Mouse (Mus musculus) kidney, adult 18-20 months (tissue): ENCODE results near the gene Dnpep.

Experiments
- DNase-seq: peaks from one replicate; pipeline ENCODE4 v3.0.0; 2021

Dnpep gene

DNA sequence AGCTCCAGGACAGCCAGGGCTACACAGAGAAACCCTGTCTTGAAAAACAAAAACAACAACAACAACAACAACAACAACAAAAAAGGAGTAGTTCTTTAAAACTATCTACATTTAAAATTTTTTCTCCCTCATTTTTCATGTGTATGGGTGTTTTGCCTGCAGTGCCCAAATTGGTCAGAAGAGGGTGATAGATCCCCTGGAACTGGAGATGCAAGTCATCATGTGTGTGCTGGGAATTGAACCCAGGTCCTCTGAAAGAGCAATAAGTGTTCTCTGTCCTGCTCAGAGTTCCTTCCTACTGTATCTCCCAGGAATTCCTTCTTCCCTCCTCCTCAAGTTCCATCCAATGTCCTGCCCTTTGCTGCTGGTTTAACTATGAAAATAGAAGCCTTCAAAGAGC, 9.7 kb upstream of the Dnpep start:
- no peak for DNase-seq

DNA sequence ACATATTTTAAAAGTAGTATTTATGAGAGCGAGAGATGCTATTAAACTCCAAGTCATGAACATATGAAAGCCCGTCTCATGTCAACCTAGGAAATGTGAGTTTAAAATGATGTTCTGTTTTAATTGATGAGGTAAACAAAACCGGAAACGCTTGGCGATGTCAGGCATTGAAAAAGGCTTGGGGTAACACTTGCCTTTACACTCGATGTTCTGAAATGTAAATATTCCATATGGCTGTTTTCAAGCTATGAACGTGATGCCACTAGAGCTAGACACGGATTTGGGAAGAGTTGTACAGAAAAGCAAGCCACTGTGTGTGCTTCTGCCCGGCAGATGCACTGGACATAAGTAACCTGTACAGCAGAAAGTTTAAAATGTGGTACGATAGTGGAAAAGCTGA, 1.4 kb upstream of the Dnpep start:
- no peak for DNase-seq

DNA sequence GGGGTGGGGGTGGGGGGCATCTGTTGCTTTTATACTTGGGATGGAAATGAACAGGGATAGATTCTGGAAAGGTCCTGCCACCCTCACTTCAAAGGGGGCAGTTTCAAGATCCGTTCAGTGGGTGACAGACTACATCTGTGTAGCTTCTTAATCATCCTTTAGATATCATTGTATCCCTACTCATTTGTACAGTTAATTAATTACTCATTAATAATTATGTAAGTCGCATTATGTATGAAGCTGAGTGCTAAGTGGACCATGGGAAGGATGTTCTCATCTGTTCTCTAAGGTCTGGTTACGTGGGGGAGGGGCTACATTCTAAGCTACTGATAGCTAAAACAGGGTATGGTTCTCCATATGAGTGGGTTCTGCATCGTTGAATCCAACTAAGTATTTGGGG, 946 bp upstream of the Dnpep start:
- DNase-seq, result no peak

DNA sequence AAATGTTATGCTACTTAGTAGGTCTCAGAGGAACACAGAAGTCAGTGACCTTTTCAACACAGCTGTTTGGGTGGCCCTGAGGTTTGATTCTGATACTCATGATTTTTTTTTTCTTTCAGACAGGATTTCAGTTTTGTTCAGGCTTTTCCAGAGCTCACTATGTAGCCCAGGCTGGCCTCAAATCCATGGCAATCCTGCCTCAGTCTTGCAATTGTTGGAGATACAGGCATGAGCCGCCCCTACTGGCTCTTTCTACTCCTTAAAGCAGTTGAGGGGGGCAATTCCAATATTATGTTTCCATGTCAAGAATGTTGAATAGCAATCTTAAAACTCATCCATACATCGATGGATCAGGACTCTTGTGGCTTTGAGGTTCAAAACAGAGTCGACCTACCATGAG, 511 bp upstream of the Dnpep start:
- DNase-seq, result no peak

DNA sequence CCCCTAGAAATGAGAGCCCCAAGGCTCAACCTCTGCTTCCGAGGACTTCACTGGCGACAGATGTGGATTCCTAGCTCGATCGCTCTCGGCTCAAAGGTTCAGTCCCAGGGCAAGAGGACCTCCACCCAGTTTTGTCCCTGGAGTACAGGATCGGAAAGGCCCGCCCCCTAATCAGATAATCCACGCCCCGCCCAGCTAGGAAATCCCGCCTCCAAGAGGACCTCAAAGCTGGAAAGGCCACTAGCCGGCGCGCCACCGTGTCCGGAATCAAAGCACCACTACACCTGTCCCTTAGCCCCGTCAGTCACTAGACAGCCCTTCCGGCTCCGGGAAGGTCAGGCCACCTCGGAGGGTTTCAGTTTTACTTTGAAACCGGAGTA, 939 bp downstream of the Dnpep start:
- DNase-seq, result peak; percentile 94

DNA sequence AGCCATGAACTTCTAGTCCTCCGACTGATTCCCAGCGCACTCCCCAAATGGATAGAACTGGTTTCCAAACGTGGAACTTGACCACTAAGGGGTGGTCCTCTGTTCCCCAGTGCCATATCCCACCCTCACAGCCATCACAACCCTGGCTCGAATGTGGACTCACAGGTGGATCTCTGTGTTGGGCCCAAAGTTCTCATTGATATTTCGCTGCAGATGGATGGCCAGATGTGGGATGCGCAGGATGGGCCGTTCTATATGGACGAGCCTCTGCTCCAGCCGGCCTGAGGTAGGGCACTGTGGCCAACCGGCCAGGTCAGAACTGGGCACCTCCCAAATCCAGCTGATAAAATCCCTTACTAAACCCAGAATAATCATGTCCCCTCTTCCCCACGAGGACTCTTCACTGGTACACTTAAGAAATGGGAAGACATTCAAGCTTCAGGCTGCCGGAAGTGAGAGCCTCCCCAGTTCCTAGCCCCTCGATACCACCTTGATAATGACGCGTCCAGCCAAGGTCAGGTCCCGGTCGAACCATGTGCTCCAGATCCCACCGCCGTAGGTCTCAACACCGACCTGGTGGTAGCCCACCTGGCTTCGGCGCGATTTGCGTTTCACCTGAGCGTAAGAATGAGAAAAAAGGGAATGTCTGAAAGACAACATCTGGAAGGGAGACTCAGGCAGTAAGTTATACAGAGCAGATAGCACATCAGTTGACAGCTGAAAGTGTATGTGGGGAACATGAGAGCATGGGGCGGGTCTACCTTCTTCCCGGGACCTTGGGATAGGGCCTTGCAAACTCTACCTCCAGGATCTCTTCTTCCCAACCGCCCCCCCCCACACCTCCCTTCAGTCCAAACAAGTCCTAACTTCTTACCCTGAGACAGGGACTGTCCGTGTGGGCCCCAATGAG, 2.1 kb downstream of the Dnpep start:
- no peak for DNase-seq

DNA sequence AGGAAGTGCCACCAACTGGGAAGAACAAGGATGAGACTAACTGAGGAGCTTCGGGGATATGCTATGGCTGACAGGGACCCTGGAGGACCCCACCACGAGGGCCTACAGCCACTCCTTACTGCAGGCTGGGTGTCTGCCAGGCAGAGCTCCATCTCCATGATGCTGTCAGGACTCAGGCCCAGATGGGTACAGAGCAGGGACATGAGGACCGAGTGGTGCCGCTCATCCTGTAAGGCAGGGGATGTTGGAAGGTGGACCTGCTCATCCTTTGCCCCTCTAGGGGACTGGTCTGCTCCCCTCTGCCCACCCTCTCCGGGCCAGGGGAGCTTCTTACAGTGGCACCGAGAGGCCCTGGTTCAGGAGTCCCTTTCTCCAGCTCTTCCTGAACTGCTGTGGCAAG, 2.8 kb downstream of the Dnpep start:
- no peak for DNase-seq

DNA sequence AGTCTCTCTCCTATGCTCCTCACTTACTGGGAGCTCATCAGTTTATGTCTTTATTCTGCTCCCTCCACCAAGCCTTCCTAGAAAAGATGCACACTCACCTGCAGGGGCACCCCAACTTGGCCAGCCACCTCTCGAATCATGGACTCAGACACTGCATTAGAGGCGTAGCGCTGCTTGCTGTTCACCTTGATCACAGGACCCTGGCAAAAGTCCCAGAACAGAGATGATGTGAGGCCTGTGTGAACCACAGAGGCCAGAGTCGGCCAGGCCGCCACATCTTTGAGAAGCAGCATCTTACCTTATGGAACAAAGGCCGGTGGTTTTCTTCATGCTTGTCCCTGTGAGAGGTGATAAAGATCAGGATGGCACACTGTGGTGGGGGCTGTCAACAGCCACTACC, 6.1 kb downstream of the Dnpep start:
- no peak for DNase-seq

DNA sequence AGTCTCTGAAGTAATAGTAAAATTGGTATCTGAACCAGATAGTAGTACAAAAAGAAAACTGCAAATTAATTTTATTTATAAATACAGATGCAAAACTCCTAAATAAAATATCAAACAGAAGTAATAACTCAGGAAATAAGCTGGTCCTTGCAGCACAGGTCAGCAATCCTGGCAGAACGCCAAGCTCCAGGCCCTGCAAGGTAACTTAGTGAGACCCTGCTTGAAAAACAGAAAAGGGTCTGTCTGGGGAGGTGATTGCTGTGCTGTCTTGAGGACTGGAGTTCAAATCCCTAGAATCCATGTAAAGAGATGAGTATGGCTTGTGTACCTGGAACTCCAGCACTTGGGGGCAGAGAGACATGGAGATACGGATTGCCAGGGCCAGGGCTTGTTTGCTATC, 13.1 kb downstream of the Dnpep start:
- no peak for DNase-seq

DNA sequence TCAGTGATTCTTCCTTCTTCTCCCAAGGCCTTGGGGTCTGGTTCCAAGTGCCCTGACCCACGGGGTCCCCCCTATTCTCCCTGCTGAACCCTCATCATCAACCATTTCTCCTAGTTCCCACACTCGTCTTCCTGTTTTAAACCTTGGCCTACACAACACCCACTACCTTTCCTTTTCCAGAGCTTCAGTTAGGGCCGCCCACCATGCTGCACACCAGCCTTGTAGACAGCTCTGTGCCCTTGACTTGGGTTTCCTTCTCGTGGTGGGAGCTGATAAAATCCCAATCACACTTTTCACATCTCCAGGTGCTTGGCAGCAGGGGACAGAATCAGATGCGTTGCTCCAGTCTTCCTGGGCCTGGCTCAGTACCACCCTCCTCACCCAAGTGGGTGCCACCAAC, 23.5 kb downstream of the Dnpep start:
- no peak for DNase-seq

DNA sequence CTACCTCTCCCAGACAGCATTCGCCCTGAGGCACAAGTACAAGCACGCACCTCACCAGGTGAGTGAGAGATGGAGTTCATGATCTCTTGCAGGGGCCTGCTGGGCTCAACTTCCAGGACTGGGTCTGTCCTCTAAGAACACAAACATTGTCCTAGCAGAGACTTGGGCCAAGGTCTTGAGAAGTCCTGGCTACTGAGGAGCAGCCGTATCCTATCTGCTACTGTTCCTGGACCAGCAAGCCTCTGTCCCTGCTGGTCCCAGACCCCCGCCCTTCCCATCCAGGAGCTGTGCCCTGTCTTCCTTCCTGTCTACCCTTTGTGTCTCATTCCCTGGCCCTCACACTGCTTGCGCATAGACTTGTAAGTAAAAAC, 24.5 kb downstream of the Dnpep start:
- DNase-seq, result no peak

DNA sequence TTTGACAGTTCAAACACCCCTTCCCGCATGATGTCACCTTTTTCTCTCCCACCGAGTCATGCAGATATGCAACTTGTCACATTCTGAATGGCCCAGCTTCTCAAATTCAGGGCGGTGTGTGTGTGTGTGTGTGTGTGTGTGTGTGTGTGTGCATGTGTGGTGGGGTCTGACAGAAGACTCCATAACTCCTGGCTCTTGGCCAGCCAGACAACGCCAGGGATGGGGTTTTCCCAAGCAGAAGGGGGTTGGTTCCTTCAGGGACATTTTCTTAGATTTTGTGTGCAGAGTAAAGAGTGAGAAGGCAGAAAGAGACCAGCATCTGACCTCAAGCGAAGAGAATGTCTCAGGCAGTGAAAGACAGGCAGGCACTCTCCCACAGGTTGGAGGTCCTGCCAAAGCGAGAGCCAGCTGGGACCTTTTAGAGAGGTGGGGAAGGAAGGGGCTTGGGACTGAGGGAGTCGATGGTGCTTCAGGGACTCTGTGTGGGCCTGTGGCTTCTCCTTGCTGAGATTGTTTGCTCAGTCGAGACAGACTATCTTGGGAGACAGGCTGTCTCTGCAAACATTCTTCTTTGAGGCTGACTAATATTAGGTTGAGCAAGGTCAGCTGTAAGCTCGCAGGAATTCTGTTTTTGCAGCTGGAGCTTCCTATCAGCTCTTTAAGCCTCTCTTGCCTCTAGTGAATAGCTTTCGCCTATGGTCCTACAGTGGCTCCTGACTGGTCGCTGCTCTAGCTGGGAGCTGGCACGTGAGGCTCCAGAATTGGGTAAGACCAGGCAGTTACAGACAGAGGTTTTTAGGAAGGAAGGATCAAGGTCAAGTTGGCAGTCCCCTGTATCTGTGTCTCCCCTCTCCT, 25.1 kb downstream of the Dnpep start:
- no peak for DNase-seq

DNA sequence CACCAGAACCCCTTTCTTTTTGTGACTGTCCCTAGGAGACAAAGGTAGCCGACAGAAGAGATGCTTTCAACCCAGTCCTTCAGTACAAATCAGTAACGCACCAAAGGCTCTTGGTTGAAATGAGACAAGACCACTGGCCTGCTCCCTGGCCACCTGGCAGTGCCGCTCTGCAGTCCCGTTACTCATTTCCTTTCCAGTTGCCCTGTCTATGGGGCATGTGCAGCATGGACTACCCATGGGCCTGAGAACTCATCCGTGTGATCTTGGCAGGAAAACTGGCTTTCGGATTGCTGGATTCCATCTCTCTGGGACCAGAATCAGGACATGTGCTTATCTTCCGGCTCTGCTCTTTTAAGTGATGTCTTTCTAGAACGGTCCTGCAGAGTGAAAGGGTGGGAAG, 26.5 kb downstream of the Dnpep start:
- no peak for DNase-seq

DNA sequence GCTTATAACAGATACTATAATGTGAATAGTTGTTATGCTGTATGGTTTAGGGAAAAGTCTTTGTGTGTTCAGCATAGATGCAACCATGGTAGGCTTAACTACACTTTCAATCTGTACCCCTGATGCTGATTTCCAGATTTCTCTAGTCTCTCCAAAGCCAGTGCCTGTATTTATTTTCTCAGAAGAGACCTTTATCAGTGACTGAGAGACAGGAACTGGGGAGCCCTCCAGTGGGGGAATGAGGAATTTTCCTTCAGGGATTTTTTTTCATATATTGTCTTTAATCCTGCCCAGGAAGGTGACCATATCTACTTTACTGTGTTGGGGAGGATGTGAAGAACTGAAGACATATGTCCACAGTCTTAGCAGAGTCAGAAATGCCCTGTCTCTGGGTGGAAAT, 27.2 kb downstream of the Dnpep start:
- no peak for DNase-seq

DNA sequence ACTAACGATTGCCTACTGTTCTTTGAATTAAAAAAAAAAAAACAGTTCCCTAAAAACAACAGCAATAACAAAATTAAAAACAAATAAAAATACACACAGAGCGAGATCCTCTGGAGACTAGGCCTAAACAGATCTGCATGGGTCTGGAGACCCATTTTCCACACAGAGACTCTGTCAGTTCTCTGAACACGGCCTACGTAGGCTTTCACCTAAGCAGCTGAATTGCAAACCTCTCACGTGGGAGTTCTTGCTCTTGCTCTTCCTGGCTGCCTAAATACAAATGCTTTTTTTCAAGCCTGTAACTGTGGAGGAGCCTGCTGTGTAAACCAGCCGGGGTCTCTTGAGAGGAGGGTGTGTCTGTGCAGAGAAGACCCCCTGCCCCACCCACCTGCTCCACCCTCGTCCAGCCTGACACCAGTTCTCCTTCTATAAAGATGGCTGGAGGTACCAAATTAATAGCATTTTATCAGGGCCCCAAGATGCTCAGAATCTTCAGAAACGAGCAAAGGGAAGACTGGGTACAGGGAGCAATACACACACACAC, 27.8 kb downstream of the Dnpep start:
- DNase-seq, result no peak

DNA sequence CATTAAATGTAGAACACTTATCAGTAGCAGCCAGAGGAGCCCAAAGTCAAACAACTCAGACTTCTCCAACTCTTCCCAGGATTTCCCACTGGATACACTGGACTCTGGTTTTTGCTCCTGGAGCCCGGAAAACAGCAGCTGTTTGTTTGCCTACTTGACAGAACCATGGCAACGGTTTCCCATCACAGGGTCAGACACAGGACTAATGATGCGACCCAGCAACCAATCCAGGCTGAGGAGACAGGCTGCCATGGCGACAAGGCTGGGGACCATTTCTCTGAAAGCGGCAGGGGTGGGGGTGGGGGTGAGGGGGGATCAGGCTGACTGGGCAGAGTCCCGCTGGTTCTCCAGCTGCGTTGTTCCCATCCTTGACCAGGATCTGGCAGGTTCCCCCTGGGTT, 28.4 kb downstream of the Dnpep start:
- DNase-seq, result no peak

DNA sequence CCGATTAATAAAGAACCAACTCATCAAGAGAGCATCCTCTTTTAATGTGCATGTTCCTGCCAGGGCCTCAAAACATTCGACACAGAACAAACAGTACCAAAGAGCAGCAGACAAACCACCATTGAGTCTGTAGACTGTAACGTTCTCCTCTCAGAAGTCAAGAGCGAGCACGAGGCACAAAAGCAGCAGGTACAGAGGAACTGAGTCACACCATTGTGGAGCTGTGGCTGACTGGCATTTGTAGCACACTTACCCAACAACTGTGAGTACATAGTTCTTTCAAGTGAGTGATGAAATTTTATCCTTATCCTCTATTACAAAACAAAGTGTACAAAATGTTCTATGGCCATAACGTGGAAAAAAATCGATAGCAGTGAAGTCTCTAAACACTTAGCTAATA, 32.9 kb downstream of the Dnpep start:
- no peak for DNase-seq

DNA sequence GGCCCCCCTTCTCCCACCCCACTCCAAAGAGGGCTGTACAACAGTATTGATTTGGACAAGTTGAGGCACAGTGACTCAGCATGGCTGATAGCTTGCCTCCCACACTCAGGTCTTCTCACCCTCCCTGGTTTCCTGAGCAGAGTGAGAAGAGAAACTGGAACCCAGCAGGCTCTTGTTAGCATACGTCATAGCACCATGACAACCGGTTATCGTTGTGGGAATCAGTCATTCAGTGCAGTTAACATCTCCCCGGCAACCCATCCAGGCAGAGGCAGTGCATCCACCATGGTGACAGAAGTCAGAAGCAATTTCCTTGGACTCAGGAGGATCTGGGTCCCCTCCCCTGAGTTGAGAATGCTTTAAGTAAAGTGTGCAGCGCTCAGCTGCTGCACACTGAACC, 34.8 kb downstream of the Dnpep start:
- DNase-seq, result no peak

DNA sequence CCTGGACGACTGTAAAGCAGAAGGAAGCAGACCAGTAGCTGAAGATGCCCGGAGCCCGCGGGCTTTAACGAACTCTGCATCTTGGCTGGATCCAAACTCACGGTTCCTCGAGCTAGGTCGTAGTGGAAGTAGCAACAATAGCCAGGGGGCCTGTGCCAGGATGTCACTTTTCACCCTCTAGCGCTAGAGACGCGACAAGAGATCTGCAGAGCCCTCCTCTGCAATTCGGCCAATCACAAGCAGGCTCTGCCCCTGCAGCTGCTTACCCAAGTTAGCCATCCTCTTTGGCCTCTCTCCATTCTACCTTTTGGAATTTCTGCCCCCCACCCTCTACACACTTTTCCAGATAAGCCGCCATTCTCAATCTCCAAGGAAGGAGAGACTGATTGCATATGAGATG, 39.6 kb downstream of the Dnpep start, which contains the start of gene Resp18:
TSS of gene Resp18 (minus strand) at position 188 of the 400 bp plus-strand sequence.
- no peak for DNase-seq

DNA sequence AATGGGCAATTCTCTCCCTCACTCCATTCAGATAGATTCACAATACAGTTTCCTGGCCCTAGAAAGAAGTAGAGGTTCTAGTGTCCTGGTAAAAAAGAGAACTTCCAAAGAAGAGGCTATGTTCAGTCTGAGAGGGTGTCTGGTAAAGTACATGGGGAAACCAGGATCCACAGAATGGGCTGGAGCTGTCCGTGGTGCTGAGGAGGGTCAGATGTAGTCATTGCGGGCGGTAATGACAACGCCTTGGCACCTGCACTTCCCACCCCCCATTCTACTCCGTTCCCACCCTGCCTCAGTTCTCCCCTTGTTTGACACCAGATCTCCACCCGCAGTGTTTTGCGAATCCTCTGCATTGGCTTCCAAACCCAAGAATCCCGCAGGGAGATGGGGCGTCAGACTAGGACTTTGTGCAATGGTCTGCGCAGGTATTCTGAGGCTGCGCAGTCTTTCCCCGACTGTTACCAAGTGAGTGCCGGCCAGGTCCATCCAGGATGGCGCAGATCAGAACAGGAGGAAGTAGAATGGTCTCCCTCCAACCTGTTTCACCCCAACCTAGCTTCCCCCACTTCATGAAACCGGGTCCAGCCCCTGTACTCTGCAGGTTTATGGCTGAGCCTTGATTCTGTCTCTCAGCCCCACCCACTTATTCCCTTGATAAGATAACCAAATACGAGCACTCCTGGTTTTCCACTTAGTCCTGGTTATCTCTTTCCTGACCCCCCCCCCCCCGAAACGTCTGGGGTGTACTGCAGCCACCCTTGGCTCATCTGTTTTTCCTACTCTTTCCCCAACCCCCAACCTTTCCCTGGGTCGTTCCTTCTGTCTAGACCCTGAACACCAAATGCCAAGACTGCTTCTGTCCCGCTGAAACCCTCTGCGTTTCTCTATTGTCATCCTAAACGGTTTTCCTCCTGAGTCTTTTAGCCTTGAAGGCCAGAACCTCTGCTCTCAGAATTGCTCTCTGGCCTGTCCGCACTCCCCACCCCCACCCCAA, 40.3 kb downstream of the Dnpep start:
- peak; percentile 47 for DNase-seq

DNA sequence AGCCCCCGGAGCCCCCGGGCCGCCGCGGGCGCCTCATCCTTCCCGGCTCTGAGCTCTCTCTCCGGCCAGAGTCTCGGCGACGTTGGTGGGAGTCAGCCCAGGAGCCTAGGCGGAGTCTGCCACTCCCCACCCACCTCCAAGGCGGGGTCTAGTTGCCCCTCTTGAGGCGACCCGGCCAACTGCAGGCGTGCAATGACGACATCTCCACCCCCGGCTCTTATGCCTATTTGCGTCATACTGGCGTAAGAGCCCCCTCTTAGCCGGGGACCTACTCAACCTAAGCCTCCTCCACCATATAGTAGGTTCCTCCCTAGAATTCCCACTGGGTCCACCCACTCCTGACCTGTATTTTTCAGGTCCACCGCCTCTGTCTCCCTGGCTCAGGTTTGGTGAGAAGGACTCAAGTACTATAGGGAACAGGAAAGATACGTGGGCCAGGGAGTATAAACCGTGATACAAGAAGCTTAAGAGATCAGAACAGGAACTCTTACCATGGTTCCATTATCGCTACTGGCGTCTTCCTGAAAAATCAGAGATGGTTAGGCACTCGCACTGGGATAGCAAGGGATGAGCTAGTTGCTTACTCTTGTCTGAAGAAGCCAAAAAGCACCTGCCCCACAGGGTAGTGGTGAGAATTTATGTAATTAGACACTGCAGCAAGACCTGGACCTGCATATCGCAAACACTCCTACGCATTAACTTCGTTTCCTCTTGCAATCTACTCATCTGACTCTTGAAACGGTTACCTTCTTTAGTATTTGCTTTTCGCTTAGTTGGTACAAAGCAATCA, 53.5 kb downstream of the Dnpep start, which contains the start of gene Ptprn:
TSS of gene Ptprn (minus strand) at position 412 of the 790 bp plus-strand sequence.
- no peak for DNase-seq
